Mouse (Mus musculus) testis, adult 2 months (tissue): ENCODE measurements around the gene Med9. TPM values are rescaled to one million over a fixed set of nuclear protein-coding genes. Genes with fewer than 3 reads are reported as not detected.

Source experiments
- H3K27ac ChIP-seq: fragments of 200-500 bp; 2 replicates; pipeline ENCODE4 v1.5.1; 2012; ENCODE audit warnings: low read depth, low read length; ENCODE audit not compliant: control insufficient read depth, insufficient read depth
- H3K27me3 ChIP-seq: fragments of 200-500 bp; 2 replicates; pipeline ENCODE4 v1.6.1; 2012; ENCODE audit warnings: mild to moderate bottlenecking, low read length, moderate library complexity; ENCODE audit not compliant: control insufficient read depth, insufficient read depth
- H3K36me3 ChIP-seq: fragments of 200-500 bp; 2 replicates; pipeline ENCODE4 v1.6.1; 2012; ENCODE audit warnings: mild to moderate bottlenecking, low read length; ENCODE audit not compliant: control insufficient read depth, insufficient read depth
- H3K4me1 ChIP-seq: fragments of 200-500 bp; 2 replicates; pipeline ENCODE4 v1.6.1; 2012; ENCODE audit warnings: low read length; ENCODE audit not compliant: control insufficient read depth, insufficient read depth
- H3K4me3 ChIP-seq: fragments of 200-500 bp; 2 replicates; pipeline ENCODE4 v1.5.1; 2012; ENCODE audit warnings: low read depth, mild to moderate bottlenecking, low read length, moderate library complexity, mixed read lengths; ENCODE audit not compliant: control insufficient read depth
- CTCF ChIP-seq: fragments of 200-500 bp; IDR thresholded peaks from 2 replicates; pipeline ENCODE4 v1.5.1; 2012; ENCODE audit warnings: low read depth, mild to moderate bottlenecking, inconsistent platforms, low read length, moderate library complexity; ENCODE audit not compliant: control insufficient read depth, insufficient read depth, insufficient replicate concordance
- POLR2A ChIP-seq: fragments of 200-500 bp; IDR thresholded peaks from 2 replicates; pipeline ENCODE4 v1.6.1; 2012; ENCODE audit warnings: low read depth, mild to moderate bottlenecking, inconsistent platforms, low read length, moderate library complexity; ENCODE audit not compliant: control insufficient read depth
- polyA plus RNA-seq: library from polyadenylated mRNA; depleted of rRNA; stranded (reverse); fragments of >200 nt; gene quantifications from 2 replicates; pipeline ENCODE4 v1.2.3, GENCODE M21; 2012; rRNA removed

Gene Med9
- polyA plus RNA-seq, 1 experiment: 74.5 TPM

GRCm38 (mm10) chr11:60001231-60001980, 53.4 kb downstream of the Med9 start:
- Histone ChIP-seq H3K4me1 (no peaks in the 10 kb centered on the region; the same call in 1 of the 2 replicates), H3K27me3 (no peaks in the 10 kb centered on the region), H3K27ac (no peak overlapping the region), H3K36me3 (no peaks in the 10 kb centered on the region), H3K4me3 (no peak overlapping the region)
- no peak for TF ChIP-seq CTCF
- TF ChIP-seq POLR2A: no peak

DNA sequence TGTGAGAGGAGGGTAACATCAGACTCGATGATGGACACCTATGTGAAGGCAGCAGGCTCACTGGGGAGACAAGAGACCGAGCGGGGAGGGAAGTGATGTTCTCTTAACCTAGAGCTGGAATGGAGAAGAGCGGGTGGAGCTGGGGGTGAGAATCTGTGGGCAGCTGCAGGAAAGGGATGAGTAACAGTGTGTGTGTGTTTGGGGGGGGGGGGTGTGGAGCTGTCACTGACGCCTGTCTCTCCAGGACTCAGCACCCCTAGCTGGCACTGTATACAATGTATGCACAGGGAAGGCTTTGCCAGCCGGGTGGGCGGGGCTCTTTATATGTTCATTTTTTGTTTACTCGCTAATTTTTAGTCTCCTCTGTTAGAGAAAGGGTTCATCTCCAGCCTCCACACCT, 55.8 kb downstream of the Med9 start:
- no peaks in the 10 kb centered on the region for H3K36me3 ChIP-seq
- H3K4me3 ChIP-seq: no peak overlapping the region
- H3K4me1 ChIP-seq: no peaks in the 10 kb centered on the region
- H3K27ac ChIP-seq: no peak overlapping the region
- H3K27me3 ChIP-seq: no peaks in the 10 kb centered on the region
- TF ChIP-seq CTCF (no peak), POLR2A (no peak)

DNA sequence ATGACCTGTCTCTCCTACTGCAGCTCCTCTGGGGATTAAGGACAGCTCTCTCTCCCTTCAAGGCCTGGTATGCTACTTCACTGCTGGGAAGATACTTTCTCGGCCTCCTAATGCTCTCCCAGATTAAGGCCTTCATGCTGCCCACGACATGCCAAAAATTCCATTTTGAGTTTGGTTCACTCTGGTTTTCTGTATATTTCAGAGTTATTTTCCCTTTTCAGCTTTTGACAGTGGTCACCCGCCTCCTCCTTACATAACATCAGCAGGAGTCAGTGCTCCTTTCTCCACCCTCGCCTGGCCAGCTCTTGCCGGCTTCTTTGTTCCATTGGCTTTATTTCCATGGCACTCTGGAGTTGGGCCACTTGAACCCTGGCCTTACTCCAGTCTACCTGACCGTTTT, 56.7 kb downstream of the Med9 start:
- no peak overlapping the region for H3K4me3 ChIP-seq
- H3K27me3 ChIP-seq: no peaks in the 10 kb centered on the region
- TF ChIP-seq CTCF (no peak), POLR2A (no peak)
- H3K36me3 ChIP-seq: no peaks in the 10 kb centered on the region
- H3K4me1 ChIP-seq: no peaks in the 10 kb centered on the region
- no peak overlapping the region for H3K27ac ChIP-seq

DNA sequence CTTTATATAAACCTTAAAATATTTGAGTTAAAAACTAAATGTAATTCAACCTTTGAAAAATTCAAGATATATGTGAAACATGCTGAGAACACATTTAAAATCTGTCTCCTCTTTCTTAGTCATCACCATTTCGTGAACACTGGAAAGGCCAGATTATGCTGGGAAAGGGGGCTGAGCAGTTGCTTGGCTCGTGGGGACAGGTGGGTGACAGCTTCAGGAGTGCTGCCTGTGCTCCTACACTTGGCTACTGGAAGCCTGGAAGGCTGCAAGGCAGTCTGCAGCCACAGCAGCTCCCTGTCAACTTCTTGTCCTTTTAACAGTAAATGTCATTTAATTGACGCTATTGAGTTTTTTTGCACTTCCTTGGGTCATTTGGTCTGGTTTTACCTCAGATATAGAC, 57.9 kb downstream of the Med9 start:
- TF ChIP-seq CTCF (no peak), POLR2A (no peak)
- Histone ChIP-seq H3K27me3 (no peaks in the 10 kb centered on the region), H3K4me3 (no peak overlapping the region), H3K4me1 (no peaks in the 10 kb centered on the region), H3K36me3 (no peaks in the 10 kb centered on the region), H3K27ac (no peak overlapping the region)

DNA sequence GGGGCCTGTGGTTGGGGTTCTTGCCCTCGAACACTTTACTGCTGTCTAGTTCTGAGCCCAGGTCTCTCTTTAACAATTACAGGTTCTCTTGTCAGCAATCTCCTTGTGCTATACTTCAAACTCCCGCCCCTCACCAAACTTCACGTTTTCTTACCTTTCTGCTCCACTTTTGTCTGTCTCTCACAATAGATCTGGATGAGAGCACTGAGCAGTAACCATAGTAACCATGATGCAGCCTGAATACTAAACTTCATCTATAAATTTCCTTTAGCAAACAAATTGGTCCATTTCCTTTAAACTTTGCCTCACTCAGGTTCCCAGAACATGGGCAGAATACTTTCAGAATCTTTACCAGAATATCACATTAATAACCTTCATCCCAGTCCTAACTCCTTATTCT, 61.4 kb downstream of the Med9 start:
- TF ChIP-seq CTCF (no peak), POLR2A (no peak)
- Histone ChIP-seq H3K27me3 (no peaks in the 10 kb centered on the region), H3K36me3 (no peaks in the 10 kb centered on the region), H3K4me3 (no peak overlapping the region), H3K4me1 (no peaks in the 10 kb centered on the region), H3K27ac (no peak overlapping the region)

DNA sequence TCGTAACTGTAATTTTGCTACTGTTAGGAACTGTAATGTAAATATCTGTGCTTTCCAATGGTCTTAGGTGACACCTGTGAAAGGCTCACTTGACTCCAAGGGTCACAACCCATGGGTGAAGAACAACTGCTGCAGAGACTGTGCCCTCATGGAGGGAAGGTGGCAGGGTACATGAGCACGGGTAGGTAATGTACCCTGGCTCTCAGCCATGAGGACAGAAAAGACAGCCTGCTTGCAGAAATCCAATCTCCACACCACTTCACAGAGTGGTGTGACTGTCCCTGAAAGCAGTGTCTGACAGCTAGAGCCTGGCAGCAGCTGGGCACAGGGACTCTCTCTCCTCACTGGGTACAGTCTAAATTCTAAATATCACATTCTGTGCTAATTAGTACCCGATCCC, 63.5 kb downstream of the Med9 start:
- TF ChIP-seq CTCF (no peak), POLR2A (no peak)
- no peaks in the 10 kb centered on the region for H3K36me3 ChIP-seq
- no peak overlapping the region for H3K27ac ChIP-seq
- H3K4me3 ChIP-seq: no peak overlapping the region
- H3K4me1 ChIP-seq: no peaks in the 10 kb centered on the region
- no peaks in the 10 kb centered on the region for H3K27me3 ChIP-seq

Other genes with a start within 250 kb of the Med9 start
- 101 and 110 TPM in 2 replicates for gene Pld6, start 160.6 kb upstream of the Med9 start, polyA plus RNA-seq
- 20.0 and 20.3 TPM in 2 replicates for gene Flcn, start 138.2 kb upstream of the Med9 start, polyA plus RNA-seq
- 97.1 and 100 TPM in 2 replicates for gene Nt5m, start 108.8 kb upstream of the Med9 start, polyA plus RNA-seq
- 44.1 and 56.9 TPM in 2 replicates for gene Cops3, start 108.4 kb upstream of the Med9 start, polyA plus RNA-seq
- gene Rasd1, start 16.7 kb downstream of the Med9 start, polyA plus RNA-seq: 7.8 and 8.9 TPM in 2 replicates
- gene Pemt, start 98.3 kb downstream of the Med9 start, polyA plus RNA-seq: 40.0 and 41.5 TPM in 2 replicates
- gene Rai1, start 156.8 kb downstream of the Med9 start, polyA plus RNA-seq: 5.2 and 6.0 TPM in 2 replicates